Mouse (Mus musculus): ENCODE data around the gene Cnpy3. TPM values are rescaled to one million over a fixed set of nuclear protein-coding genes. Genes with fewer than 3 reads are reported as not detected.
"Not testable (repeated sequence)": the region's sequence is repeated elsewhere in the genome, so short reads cannot be mapped to it uniquely, and the experiment has no call there.

Cnpy3 gene
- total RNA-seq, 2 experiments from 2014 or later, result 28.6 to 39.6 TPM

GRCm38 (mm10) chr17:46770546-46770945 is 18.5 kb upstream of the Cnpy3 start:
- ATAC-seq (replicated peaks; ENCODE audit: low FRiP score, low TSS enrichment, poor library complexity, severe bottlenecking), result no peak

DNA sequence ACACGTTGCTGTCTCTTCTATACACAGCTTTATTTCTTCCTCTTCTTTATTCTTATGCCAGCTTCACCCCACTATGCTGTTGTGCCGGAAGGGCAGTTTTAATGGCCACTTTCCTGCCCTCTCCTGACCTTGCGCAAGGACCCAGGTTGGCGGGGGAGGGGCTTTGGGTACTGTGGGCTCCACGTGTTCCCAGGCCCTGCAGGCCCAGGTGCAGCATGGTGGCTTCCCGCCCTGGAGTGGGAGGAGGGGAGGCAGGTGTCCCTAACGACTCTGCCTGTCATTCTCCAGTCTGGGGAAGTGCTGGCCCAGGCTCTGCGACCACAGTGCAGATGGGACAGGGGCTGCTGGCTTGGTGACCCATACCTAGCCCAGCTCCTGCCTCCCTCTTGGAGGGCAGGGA is 15.9 kb upstream of the Cnpy3 start:
- no peak for ATAC-seq (replicated peaks; ENCODE audit: low FRiP score, low TSS enrichment, poor library complexity, severe bottlenecking)

DNA sequence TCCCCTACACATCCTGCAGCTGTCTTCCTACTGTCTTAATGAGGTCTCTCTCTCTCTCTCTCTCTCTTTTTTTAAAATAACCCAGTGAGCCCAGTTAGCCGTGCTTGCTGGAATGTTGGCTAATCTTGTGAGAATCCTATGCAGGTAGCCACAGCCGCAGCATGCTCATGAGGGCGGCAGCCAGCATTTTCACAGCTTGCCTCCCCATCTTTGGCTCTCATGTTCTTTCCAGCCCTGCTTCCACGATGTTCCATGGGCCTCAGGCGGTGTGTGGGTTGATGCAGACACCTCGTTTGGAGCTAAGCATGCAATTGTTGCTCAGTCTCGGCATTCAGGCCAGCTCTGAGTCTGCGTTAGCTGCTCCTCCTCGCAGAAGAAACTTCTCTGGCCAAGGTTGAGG is 12.9 kb upstream of the Cnpy3 start:
- not testable (repeated sequence) for ATAC-seq (replicated peaks; ENCODE audit: low FRiP score, low TSS enrichment, poor library complexity, severe bottlenecking)

GRCm38 (mm10) chr17:46763544-46763943 is 11.5 kb upstream of the Cnpy3 start, which contains the start of gene Ptcra:
TSS of gene Ptcra (minus strand) at chr17:46763712.
- no peak for ATAC-seq (replicated peaks; ENCODE audit: low FRiP score, low TSS enrichment, poor library complexity, severe bottlenecking)

GRCm38 (mm10) chr17:46758753-46759152 is 6.7 kb upstream of the Cnpy3 start:
- ATAC-seq (replicated peaks; ENCODE audit: low FRiP score, low TSS enrichment, poor library complexity, severe bottlenecking), result no peak

DNA sequence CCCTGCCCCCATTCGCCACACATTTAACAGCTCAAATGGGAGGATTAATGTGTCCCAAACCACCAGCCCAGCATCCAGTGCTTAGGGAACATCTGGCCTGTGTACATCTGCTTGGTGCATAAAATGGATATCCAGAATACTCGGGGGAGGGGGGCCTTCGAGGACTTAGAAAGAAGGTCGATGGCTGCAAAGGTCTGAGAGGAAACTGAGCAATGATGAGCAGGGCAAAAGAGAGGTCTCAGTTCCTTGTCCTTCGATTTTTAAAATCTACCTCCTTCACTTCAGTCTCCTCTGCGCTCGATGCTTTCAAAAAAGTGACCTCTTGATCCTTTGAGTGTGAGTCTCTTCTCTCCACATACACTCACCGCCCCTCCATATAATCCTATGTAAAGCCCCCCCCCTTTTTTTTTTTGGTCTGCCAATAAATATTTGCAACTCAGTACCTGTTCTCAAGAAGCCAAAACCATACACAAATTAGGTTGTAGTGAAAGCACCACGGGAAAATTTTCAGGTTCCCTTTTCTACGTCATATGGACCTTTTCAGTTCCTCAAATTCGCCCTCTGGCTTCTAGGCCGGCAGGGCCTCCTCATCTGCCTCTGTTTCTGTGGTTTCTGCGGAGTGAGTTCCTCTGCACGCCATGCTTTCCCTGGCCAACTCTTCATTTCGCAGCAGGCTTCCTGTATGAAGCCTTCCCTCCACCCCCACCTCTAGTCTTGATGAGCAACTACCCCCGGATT is 789 bp downstream of the Cnpy3 start:
- ATAC-seq (replicated peaks; ENCODE audit: low FRiP score, low TSS enrichment, poor library complexity, severe bottlenecking), result peak; percentile 34

DNA sequence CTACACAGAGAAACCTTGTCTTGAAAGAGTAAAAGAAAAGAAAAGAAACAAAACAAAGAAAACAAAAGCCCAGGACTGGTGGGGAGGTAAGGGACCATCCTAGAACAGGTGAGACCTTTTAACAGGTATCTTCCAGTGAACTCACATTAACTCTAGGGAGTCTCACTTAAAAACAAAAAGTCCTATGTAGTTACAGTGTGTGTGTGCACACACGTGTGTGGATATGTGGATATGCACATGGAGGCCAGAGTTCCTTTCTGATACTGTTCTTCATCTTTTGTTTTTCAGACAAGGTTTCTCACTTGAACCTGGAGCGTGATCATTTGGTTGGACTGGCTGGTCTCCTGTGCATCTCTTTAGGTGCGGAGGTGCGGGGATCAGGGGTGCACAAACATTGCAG is 1.4 kb downstream of the Cnpy3 start:
- ATAC-seq (replicated peaks; ENCODE audit: low FRiP score, low TSS enrichment, poor library complexity, severe bottlenecking), result no peak

GRCm38 (mm10) chr17:46749282-46749681 is 2.7 kb downstream of the Cnpy3 start:
- ATAC-seq (replicated peaks; ENCODE audit: low FRiP score, low TSS enrichment, poor library complexity, severe bottlenecking), result no peak

GRCm38 (mm10) chr17:46747806-46748205 is 4.2 kb downstream of the Cnpy3 start:
- no peak for ATAC-seq (replicated peaks; ENCODE audit: low FRiP score, low TSS enrichment, poor library complexity, severe bottlenecking)

- ATAC-seq (replicated peaks; ENCODE audit: low FRiP score, low TSS enrichment, poor library complexity, severe bottlenecking), result no peak
Observed at GRCm38 (mm10) chr17:46747234-46747633, 4.8 kb downstream of the Cnpy3 start.

DNA sequence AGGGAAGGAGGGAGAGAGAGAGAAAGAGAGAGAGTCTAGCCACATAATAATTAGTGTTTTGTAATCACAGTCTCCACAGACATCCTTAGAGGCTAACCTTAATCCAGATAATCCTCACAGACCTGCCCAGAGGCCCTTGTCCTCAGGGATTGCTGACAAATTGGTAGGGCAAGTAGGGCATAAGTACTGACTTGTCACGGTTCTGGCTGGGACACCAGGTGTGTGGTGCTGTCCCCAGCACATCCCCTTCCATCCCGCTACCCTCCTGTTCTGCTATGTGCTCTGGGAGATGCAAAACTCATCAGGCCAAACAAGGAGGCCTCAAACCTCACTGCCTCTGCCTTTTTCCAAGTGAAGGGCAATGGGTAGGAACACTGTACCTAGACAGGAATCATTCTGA is 6.5 kb downstream of the Cnpy3 start:
- no peak for ATAC-seq (replicated peaks; ENCODE audit: low FRiP score, low TSS enrichment, poor library complexity, severe bottlenecking)

- ATAC-seq (replicated peaks; ENCODE audit: low FRiP score, low TSS enrichment, poor library complexity, severe bottlenecking), result no peak
Observed at GRCm38 (mm10) chr17:46742986-46743385, 9.0 kb downstream of the Cnpy3 start.

- no peak for ATAC-seq (replicated peaks; ENCODE audit: low FRiP score, low TSS enrichment, poor library complexity, severe bottlenecking)
Observed at GRCm38 (mm10) chr17:46741305-46741704, 10.7 kb downstream of the Cnpy3 start.

GRCm38 (mm10) chr17:46736160-46736559 is 15.9 kb downstream of the Cnpy3 start:
- peak; percentile 77 for ATAC-seq (replicated peaks; ENCODE audit: low FRiP score, low TSS enrichment, poor library complexity, severe bottlenecking)

DNA sequence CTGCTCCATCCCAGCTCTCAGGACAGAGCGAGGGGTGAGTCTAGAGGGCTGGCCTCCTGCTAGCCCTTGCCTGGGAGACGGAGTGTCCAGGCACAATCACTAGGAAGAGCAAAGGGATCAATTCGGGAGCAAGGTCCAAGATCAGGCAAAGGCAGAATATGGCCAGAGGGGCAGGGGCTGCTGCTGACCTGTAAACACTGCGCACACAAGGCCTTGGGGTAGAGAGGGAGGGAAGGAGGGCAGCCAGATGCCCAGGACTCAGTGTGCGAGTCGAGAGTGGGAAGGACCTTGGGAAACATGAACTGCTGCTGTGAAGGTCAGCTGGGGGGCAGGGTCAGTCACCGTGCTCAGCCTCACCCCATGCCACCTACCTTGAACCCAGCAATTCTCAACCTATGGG is 16.7 kb downstream of the Cnpy3 start:
- ATAC-seq (replicated peaks; ENCODE audit: low FRiP score, low TSS enrichment, poor library complexity, severe bottlenecking), result no peak

DNA sequence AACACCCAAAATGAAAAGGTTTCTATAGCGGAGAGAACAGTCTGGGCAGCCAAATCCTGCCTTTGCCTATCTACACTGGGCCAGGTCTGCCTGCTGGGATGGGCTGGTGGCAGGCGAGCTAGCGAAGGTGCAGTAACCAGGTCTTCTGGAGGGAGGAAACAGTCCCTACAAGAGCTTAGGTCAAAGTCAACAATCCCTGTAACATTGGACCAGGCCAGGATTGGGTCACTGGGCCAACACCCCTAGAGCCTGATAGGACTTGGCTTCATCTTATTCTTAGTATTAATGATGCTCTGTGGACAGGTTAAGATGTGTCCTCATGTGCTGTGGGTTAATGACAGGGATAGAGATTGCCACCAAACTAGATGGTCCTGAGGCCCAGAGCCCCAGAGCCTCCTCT is 18.0 kb downstream of the Cnpy3 start:
- no peak for ATAC-seq (replicated peaks; ENCODE audit: low FRiP score, low TSS enrichment, poor library complexity, severe bottlenecking)

DNA sequence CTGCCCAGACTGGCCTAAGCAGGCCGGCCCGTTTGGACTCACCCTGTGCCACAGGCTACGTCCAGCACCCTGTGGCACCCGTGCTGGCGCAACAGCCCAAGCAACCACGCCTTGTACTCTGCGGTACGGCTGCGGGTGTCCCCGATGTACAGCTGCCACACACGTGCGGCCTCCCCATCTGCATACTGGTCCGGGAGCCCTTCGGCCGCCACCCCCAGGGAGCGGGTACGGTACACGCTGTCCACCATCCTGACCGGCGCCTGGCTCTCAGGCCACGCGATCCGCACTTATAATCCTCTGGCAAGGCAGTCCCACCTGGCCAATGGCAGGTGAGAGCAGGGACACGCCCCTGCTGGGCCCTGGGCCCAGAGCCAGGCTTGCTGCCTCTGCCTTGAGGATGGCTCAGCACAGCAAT is 23.1 kb downstream of the Cnpy3 start, which contains the start of gene Gnmt:
Gnmt (minus strand) TSS at position 265 of the 415 bp plus-strand sequence.
- peak; percentile 42; the same call in 1 of the 2 replicates for ATAC-seq (replicated peaks; ENCODE audit: low FRiP score, low TSS enrichment, poor library complexity, severe bottlenecking)

DNA sequence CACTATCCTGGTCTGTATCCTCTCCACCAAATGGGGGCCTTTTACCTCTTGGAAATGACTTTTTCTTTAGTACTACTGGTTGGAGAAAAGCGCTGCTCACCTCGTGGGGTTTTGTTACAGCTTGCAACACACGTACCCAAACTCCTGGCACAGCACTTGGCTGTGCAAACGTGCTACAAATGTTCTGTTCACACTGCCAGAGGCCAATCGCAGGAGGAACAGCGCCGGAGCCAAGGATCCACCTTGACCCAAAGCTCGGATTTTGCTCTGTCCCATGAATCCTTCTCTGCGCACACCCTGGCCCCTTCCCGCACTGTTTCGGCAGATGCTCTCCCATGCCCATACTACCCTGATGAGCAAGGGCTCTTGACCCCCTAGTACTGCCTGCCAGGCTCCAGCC is 23.5 kb downstream of the Cnpy3 start:
- no peak for ATAC-seq (replicated peaks; ENCODE audit: low FRiP score, low TSS enrichment, poor library complexity, severe bottlenecking)

- ATAC-seq (replicated peaks; ENCODE audit: low FRiP score, low TSS enrichment, poor library complexity, severe bottlenecking), result no peak
Observed at GRCm38 (mm10) chr17:46728021-46728420, 24.0 kb downstream of the Cnpy3 start.

DNA sequence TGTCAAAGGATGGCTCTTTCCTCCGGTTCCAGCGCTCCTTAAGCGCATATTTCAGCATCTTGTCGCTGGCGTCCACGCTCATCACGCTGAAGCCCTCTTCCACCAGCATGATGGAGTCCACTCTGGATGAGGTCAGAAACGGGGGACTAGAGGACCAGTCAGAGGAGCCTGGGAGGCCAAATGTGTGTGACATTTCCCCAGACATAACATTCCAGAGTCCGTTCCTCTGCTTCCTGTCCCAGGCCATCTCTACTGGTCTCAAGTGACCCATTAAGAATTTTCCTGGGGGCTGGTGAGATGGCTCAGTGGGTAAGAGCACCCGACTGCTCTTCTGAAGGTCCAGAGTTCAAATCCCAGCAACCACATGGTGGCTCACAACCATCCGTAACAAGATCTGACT is 24.7 kb downstream of the Cnpy3 start:
- ATAC-seq (replicated peaks; ENCODE audit: low FRiP score, low TSS enrichment, poor library complexity, severe bottlenecking), result no peak
